In genomic region chr17:12937412-12937970, GRCm38 (mm10) we compare ENCODE assay signal across 16 mouse cellular contexts. TPM values are rescaled to one million over a fixed set of nuclear protein-coding genes. Genes with fewer than 3 reads are reported as not detected.
"Had no signal": no experiment of that assay in that cellular context is flagged by ENCODE, and none has a peak within 500 bp of the region (broad histone marks: within the 10 kb centered on the region; RNA-seq: fewer than 3 reads in every experiment).

No protein-coding gene starts in this region.

- ATAC-seq: inflammation-experienced regulatory T-cells, adult 6 months; intestine, postnatal 0 days had no signal

- H3K27ac ChIP-seq: limb, embryonic 13.5 days; liver, embryonic 14.5 days; neural tube, embryonic 15.5 days had no signal

- H3K4me3 ChIP-seq: limb, embryonic 13.5 days; neural tube, embryonic 15.5 days had no signal

- H3K27me3 ChIP-seq: limb, embryonic 13.5 days; neural tube, embryonic 15.5 days had no signal

- H3K9me3 ChIP-seq: limb, embryonic 13.5 days; neural tube, embryonic 15.5 days had no signal

- H3K9ac ChIP-seq: limb, embryonic 13.5 days; liver, embryonic 14.5 days; lung, embryonic 14.5 days; neural tube, embryonic 15.5 days had no signal

- H3K4me2 ChIP-seq: limb, embryonic 13.5 days; lung, embryonic 14.5 days; neural tube, embryonic 15.5 days had no signal

- DNase-seq: kidney, adult 8-10 months; kidney, postnatal 25 days; layer of hippocampus, adult 9-11 months; left cerebral cortex, postnatal 4 days; lung, embryonic 14.5 days; lung, postnatal 14 days; right cerebral cortex, adult 18-20 months; right cerebral cortex, postnatal 25 days; thymus, postnatal 36 days had no signal

RNA-seq across cellular contexts. Expression of gene Acat3, which starts 2.9 kb away (rescaled TPM):
- polyA plus RNA-seq: small intestine, adult 2 months had no signal

RNA-seq across cellular contexts. Expression of gene Pnldc1, which starts 27.5 kb away (rescaled TPM):
- total RNA-seq: megakaryocyte-erythroid progenitor cell, adult 5-6 weeks had no signal
